Mouse (Mus musculus) ES-E14 (cell line): ENCODE data around the gene Mccc1.

Experiments
- ZC3H11A ChIP-seq: IDR thresholded peaks from 2 replicates; pipeline ENCODE4 v1.6.1; 2012; ENCODE audit warnings: low read depth, mild to moderate bottlenecking, inconsistent platforms, low read length, borderline replicate concordance
- ZNF384 ChIP-seq: IDR thresholded peaks from 2 replicates; pipeline ENCODE4 v1.6.1; 2012; ENCODE audit warnings: low read depth, low read length, inconsistent platforms

DNA sequence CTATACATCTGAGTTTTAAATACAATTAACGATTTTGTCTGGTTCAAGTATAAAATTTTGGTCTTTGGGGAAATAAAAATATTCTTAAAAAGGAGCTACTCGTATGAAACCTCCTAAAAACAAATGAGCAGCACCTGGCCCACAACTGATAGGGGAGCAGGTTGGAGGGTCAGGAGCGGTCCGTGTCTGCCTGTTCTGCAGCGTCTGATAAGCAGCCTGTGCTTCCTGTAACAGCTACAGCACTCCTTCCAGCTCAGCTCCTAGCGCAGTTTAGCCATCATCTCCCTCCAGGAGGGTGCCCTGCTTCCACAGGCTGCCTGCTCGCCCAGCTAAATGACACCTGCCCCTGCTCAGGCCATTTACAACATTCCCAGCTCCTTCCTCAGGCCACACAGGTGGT lies 77.0 kb downstream of the Mccc1 start:
- no peak for TF ChIP-seq ZC3H11A
- TF ChIP-seq ZNF384, result no peak
